Mouse (Mus musculus): Measurements from ENCODE around the gene Arhgap24.

Arhgap24 gene

DNA sequence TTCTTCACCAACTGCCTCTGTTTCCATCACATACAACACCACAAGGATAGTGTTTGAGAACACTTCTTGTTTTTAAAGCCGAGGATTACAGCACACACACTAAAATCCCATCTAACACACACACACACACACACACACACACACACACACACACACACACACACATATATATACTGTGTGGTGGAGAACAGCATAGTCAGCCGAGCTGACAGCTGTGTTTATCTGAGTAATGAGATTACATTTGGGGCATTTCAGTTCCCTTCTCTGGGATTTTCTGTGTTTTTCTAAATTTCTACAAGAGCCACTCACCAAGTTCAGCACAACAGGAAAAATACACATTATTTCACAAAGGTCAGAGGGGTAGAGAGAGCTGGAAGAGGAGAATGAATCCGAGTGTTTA is 96.5 kb downstream of the Arhgap24 start:
- no peak for DNase-seq (ENCODE audit: extremely low read depth, low read depth)

DNA sequence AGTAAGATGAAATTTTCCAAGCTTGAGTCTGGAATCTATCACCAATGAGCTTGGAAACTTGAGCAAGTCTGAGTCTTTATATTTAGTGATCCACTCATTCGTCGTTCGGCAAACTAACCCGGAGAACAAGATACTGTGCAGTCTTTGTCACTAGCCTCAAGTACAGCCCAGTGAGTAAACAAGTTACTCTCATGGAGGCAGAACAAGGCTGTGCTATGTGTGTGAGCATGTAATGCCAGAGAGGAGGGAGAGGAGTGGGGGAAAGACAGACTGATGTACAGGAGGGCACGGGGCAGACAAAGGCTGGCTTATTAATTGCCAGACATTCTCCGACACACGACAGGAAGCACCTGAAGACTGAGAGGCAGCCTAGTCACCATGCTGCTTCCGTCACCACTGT is 97.2 kb downstream of the Arhgap24 start:
- no peak for DNase-seq (ENCODE audit: extremely low read depth, low read depth)

DNA sequence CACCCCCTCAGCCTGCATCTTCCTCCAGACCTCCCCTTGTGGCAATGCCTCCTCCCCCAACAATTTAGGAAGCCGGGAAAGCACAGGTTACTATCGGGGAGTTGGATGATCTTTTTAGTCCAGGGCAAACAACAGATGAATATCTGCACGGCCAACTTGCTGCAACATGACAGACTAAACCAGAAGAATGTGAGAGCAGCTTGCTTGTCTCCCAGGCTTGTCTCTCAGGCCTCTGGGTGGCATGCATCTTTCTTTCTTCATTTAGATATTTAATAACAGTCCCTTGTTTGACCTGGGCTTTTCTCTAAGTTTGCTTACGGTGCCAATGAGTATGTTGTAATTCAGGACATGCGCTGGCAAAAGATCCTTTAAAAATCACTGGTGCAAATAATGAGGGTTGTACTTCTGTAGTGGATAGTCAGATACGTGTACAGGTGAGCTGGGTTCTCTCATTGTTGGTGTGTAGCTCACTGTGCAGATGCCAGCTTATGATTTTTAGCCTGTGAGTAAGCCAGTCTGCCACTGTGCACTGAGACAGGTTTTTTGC is 101.7 kb downstream of the Arhgap24 start:
- no peak for DNase-seq (ENCODE audit: extremely low read depth, low read depth)

DNA sequence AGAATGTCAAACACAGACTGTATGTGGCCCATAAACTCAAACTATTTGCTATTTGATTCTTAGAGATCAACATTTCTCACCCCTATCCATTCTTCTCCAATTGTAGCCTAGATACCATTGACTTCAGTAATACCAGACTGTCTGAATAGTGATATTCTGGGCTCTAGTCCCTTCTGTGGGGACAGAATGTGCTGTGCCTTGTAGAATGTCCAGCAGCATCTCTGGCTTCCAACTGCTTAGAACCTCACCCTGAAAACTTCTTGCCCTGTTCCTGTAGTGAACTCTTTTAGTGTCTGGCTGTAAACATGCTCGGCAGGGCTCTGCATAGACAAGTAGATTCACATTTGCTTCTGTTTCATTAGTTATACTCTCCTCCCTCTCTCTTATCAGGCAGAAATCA is 110.2 kb downstream of the Arhgap24 start:
- DNase-seq (ENCODE audit: extremely low read depth, low read depth), result no peak

DNA sequence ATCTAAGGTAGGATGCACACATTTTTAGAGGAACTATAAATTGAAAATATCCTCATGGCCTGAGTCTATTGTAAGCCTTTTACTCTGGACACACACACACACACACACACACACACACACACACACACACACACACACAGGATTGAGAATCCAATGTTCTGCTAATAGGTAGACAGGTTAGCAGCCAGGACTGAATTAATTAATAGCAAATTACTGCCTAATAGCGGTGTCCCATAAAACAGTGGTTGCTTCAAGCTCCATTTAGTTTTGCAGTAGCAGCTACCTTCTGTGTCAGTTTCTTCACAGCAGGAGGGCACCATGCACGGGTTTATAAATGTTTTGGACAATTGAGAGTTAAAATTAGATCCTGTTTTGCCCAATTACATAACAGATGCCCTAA is 111.9 kb downstream of the Arhgap24 start:
- no peak for DNase-seq (ENCODE audit: extremely low read depth, low read depth)

DNA sequence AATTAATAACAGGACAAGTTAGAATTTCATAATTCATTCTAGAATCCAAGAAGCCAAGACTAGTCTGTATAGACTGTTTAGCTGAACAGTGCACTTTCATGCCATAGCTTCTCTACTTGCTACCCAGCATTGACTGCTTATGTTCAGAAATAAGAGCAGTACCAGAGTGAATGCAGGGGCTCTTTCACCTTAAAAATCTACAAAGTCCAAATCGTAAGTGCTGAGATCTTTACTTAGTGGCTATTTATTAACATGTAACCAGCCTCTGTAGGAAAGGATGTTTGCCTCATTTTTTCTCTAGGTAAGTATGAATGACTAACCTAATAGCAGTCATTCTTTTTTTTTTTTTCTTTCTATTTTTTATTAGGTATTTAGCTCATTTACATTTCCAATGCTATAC is 117.9 kb downstream of the Arhgap24 start:
- DNase-seq (ENCODE audit: extremely low read depth, low read depth), result no peak

DNA sequence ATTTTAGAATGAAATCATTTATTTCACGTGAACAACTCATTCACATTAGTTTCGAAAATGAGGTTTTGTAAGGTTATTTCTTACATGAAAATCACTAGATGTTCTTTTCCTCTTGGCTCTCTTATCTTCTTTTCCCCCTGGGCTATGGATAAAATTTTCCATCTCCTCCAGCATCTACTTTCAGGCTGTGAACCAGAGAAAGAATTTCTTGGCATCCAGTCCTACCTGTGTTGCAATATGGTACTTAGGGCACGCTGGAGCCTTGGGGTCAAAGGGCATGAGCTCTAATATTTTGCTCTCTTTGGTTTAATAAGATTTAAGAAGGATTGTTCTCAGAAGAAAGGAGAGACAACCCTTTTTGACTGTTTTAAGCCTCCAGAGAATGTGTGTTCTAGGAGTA is 132.4 kb downstream of the Arhgap24 start:
- no peak for DNase-seq (ENCODE audit: extremely low read depth, low read depth)

DNA sequence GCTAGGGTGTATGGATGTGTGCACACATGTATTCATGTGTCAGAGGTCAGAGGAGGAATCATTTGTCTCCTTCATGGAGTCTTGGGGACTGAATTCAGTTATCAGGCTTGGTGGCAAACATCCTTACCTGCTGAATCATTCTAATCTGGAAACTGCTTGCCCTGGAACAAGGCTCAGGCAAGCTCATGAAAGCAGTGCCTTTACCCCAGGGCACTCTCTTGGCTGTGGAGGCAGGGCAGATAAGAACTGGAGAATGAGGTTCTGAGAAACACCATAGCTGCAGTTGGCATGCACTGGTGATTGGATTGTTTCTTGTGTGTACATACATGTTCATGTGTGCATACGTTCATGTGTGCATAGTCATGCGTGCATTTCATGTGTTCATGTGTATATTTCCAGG is 132.9 kb downstream of the Arhgap24 start:
- DNase-seq (ENCODE audit: extremely low read depth, low read depth), result no peak

DNA sequence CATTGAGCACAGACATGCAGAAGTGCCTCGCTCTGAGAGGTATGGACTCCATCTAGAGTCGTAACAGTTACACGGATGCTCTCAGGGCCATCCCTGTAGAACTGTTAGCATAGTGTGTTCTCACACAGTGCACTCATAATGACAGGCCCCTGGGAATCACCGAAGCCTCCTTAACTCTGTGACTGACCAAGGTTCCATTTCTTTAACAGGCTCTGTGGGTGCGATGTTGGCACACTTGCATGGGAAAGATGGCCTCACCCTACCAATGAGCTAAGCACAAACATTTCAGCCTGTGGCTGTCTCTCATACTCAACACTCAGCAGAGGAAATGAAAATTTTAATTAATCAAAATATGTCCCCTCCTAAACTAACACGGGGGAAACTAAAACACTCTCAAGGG is 134.1 kb downstream of the Arhgap24 start:
- DNase-seq (ENCODE audit: extremely low read depth, low read depth), result no peak

DNA sequence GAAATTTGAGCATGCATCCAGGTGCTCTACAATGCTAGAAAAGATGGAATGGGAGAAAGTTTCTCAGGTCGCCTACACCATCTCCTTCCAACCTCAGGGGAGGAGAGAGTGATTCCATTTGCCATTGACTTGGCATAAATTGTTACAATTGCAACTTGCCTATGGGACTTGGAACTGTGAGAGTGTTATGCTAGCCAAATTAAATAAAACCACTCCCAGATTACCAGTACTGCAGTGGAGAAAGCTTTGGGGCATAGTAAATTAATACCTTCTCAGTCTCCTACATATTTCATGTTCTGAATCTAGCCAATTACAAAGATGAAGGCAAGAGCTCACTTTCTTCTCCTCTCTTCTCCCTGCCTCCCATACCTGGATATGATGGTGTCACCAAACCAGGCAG is 139.8 kb downstream of the Arhgap24 start:
- DNase-seq (ENCODE audit: extremely low read depth, low read depth), result no peak

DNA sequence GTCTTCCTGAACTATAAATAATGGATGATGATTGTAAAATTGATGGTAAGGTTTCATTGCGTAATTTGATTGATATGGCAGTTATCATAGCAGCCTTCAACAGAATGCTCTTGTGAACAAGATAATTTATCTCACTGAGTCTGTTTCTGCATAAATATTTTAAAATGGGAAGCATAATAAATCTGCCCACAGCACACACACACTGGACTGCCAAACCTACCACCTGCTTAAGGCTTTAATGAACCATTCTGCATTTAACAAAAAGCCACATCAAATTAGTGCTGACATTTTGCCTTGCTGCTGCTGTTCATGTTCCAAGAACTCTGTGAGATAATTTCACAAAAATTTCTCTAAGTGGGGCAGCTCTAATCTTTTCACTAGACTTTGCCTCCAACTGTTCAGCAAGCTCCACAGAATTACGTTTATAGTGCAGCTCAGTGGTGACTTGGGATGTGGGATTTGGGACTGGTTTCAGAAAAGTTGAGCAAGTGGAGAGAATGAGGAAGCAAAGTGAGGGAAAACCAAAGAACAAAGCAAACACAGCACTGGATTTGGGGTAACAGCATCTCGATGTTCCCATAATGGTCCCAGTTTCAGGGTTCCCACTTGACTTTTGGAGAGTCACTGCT is 142.7 kb downstream of the Arhgap24 start:
- DNase-seq (ENCODE audit: extremely low read depth, low read depth), result no peak

DNA sequence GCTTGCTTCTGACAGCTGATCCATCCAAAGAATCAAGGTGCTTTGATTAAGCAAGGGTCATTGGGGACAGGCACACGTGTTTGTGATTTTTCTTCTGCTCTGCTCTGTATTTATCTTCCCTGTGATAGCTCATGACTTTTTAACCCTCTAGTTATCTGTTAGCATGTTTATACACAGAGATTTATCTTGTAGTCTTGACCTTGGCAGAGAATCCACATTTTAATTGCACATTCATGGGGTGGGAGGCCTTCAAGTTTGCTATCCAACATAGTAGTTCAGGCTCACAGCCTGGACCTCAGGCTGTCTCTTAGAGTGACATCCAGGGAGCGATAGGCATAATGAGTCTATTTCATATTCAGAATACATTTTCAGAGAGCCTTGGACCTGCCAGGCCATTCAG is 145.5 kb downstream of the Arhgap24 start:
- no peak for DNase-seq (ENCODE audit: extremely low read depth, low read depth)

DNA sequence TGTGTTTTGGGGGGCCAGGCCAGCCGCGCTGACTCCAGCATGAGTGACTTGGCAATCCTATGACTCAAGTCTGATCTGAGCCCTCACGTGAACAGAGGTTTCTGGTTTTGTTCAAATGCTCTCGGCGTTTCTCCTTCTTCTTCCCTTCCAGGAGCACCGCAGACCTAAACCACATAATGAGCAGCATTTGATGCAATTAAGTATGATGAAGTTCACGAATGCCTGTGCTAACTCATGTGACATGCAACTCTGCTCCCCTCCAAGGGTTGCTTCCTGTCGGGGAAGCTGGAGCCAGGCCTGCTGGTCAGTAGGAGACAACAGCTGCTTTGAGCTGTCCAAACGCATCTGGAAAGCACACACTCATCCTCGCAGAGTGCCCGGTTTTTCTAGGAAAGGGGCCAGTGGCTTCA is 148.2 kb downstream of the Arhgap24 start:
- no peak for DNase-seq (ENCODE audit: extremely low read depth, low read depth)

DNA sequence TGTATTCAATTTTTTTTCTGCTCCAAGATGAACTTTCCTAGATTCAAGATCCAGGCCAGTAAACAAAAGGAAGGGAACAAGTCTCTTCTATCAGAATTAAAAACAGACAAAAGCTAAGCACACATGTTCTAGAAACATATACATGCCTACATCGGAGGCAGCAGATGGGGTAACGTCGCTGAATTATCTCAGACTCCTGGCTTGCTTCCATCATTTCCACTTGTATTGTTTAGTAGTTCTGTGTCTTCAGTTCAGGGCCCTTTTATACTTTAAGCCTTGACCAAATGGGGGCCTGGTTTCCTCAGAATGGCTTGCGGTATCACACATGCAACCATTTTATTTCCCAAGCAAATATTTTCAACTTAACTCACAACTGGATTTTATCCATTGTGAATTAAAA is 154.4 kb downstream of the Arhgap24 start:
- DNase-seq (ENCODE audit: extremely low read depth, low read depth), result no peak

DNA sequence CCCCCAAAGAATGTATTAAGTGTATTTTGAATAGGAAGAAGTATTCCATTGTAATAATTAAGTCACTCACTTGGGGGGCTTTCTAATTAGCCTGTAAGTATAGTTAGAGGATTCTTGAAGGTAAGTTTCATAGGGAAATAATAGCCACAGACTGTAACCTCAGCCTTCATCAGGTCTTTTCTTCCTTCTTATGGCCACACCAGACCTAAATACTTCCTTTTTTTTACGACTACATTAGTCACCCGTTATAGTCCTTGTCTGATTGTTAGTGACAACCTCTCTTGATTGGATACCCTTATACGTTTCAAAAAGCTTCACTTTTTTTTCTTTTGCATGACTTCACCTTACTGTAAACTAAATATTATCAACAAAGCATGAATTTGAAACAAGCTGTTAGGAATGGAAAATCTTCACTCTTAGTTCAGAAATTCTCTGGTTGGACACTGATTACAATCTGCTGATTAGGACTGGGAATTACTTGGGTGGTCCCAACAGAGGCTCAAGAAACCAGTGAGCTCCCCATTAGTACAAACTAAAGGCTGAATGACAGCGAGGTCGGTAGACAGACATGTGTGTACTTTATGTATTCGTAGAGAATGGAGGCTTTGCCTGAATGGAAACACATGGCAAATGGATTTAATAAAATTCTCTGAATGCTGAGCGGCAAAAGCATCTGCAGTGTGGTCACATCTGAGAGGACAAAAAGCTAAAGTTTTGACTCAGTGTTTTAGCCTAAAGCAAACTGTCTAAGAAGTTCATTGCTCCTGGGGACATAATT is 158.8 kb downstream of the Arhgap24 start:
- no peak for DNase-seq (ENCODE audit: extremely low read depth, low read depth)

DNA sequence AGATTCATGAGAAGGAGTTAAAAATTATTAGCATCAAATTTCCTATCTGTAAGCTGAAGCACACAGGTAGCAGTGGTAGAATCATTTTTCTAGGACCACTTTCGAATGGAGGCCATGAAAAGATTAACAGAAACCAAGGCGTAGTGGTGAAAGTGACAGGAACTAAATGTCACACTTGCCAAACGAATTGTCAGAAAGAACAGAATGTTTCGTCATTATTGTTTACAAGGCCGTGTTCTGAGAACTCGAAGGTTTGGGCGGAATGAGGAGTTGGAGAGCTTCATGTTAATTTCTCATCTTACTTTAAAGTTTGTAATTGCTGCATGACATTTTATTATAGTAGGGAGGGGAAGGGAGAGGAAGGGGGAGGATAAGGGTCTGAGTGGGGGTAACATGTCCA is 162.2 kb downstream of the Arhgap24 start:
- no peak for DNase-seq (ENCODE audit: extremely low read depth, low read depth)

DNA sequence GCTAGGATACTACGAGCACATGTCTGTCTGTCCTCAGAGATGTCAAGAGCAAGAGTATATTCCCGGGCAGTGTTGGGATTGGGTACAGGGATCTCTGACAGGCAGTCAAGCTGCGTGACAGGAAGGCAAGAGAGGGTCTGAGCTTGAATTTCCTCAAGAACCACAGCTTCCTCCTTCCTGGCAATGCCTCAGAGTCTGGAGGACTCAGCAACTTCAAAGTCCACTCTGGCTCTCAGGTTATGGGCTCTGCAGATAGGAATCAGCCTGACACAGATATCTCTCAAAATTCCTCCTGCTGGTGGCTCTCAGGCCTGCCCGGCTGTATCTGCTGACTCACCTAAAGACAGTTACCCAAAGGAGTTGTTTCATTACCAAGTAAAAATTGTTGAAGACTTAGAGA is 162.6 kb downstream of the Arhgap24 start:
- DNase-seq (ENCODE audit: extremely low read depth, low read depth), result no peak

DNA sequence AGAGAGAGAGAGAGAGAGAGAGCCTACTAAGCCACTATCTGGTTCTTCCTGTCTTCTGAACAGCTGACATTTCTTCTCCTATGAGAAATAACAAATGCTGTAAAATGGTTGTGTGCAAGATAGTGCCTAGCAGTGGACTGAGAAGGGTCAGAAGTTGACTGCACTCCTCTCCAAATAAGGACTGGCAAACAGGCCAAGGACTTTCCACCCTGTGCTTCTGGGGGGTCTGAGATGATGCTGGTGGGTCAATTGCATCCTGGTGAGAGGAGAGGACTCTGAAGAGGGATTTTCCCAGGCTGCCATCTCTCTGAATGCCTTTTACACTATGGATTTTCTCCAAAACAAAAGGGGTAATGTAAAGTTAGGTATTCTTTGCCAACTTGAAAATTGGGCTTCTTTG is 177.9 kb downstream of the Arhgap24 start:
- DNase-seq (ENCODE audit: extremely low read depth, low read depth), result no peak

DNA sequence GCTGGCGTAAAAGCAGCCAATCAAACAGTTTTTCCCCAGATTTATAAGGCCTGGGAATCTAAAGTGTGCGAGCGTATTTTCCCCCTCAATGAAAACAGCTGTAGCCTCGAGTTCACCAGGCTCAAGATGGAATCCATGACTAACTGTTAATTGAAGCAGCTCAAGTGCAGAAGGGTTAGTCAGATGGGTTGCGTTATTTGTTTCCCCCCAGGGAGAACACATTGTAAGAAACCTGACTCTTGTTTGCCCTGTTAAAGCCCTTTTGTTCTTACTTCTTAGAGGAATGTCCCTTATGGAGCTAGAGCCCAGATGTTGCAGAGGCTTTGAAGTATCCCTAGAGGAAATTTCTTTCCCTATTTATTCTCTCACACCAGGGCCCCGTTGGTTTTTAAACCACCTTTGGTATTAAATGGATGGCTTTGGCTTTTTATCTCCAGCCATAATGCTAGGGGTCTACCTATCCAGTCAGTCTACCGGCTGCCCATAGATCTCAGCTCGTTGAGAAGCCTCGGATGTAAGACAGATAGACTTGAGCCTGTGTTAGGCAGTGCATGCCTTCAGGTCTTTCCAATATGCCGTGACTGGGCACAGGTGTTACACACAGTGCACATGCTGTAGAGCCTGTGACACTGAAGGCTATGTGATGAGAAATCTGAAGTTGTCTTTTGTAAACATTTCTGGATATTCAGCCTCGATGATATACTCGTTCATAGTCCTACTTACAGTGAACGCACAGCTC is 184.0 kb downstream of the Arhgap24 start:
- no peak for DNase-seq (ENCODE audit: extremely low read depth, low read depth)

DNA sequence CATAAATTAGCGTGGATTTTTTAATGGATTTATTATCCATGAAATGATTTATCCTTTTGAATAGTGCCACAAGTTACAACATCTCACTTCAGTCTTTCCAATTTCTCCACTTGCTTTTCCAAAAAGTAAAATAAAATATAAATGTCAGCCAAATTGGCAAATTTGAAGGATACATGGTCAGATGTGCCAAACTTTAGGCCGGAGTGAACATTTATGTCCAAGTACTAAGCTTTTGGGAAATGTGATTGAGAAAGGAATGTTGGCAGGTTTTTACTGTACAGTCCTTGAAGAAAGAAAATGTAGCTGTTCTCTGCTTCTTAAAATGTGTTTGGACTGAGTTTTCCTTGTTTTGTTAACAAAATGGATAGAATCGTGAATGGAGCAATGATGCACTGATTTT is 185.7 kb downstream of the Arhgap24 start:
- DNase-seq (ENCODE audit: extremely low read depth, low read depth), result no peak

DNA sequence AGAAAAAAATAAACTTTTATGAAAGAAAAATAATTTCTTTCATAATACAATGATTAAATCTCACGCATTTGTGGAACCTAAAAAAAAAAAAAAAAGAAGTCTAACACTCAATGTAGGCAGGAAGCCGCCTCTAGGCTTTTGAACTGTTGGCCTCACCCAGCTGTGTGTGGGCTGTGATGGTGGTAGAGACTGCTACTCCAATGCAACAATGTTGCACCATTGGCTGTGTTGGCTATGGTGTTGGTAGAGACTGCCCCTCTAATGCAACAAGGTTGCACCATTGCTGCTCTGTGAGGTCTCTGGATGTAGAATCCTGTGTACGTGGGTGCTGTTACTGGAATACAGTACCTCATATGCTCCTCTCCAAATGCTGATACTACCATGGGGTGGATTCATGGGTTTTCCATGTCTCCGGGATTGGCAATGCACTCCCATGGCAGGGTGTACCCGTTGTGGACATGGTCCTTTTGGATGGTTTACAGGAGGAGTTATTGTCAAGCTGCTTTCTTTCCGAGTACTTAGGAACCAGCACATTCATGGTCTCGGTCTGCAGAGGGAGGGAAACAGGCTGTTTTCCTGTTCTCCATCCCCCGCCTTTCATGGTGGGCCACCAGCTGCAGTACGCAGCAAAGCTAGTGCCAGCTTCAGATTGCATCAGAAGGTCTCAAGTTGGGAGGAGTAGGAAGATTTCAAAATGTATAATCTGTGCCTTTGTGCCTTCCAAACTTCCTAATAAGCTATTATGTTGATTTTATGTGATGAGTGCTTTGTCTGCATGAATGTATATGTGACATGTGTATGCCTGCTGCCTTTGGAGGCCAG is 186.8 kb downstream of the Arhgap24 start:
- no peak for DNase-seq (ENCODE audit: extremely low read depth, low read depth)
